Mouse (Mus musculus) C2C12 (cell line): ENCODE data around the gene Cat.

Source experiments
- CTCF ChIP-seq: IDR thresholded peaks from one replicate; pipeline ENCODE4 v1.5.1; 2011; ENCODE audit not compliant: control insufficient read depth, insufficient read depth, insufficient read length
- MAX ChIP-seq: IDR thresholded peaks from one replicate; pipeline ENCODE4 v1.6.1; 2011; ENCODE audit warnings: mild to moderate bottlenecking, control low read depth
- USF1 ChIP-seq: IDR thresholded peaks from one replicate; pipeline ENCODE4 v1.6.1; 2011; ENCODE audit warnings: low read depth, mild to moderate bottlenecking, control low read depth, moderate library complexity

DNA sequence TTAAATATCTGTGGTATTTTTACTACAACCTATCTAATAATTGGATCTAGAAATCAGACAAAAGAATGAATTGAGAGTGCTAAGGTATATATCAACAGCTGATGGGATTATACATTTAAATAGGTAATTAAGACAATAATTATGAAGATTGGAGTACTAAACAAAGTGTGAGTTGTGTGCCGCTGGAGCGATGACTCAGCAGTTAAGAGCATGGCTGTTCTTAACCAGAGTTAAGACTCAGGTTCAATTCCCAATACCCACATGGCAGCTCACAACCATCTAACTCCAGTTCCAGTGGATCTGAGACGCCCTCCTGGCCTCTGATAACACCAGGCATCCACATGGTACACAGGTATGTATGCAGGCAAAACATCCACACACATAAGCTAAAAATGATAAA, 11.6 kb downstream of the Cat start:
- TF ChIP-seq MAX: no peak
- no peak for TF ChIP-seq CTCF
- no peak for TF ChIP-seq USF1
